Mouse (Mus musculus) lung, postnatal 0 days (tissue): ENCODE measurements at regions not wholly inside any gene's neighbourhood (a gene's known extent, or its start where the extent isn't known, plus 50 kb on each side); places are given as distances from the start of the nearest gene placed in this dataset.

Experiments used
- CTCF ChIP-seq: IDR thresholded peaks from 2 replicates; pipeline ENCODE4 v1.5.1; 2016; ENCODE audit warnings: antibody characterized with exemption, mild to moderate bottlenecking
- EP300 ChIP-seq: IDR thresholded peaks from 2 replicates; pipeline ENCODE4 v1.6.1; 2016; ENCODE audit warnings: antibody characterized with exemption, mild to moderate bottlenecking, control low read depth

GRCm38 (mm10) chr3:41157428-41157827, 74.6 kb upstream of the Pgrmc2 start:
- TF ChIP-seq CTCF (no peak), EP300 (no peak)
